Mouse (Mus musculus) 3T3-L1 (cell line): ENCODE results near the gene Nmrk2.
"Not testable (repeated sequence)": the region's sequence is repeated elsewhere in the genome, so short reads cannot be mapped to it uniquely, and the experiment has no call there.

Source experiments
- DNase-seq: peaks from one replicate; pipeline ENCODE4 v3.0.0-alpha.2; 2015; ENCODE audit warnings: low read depth, low spot score

Nmrk2 gene

GRCm38 (mm10) chr10:81184765-81185164, 17.1 kb downstream of the Nmrk2 start:
- DNase-seq = peak; percentile 65

GRCm38 (mm10) chr10:81183805-81184204, 18.0 kb downstream of the Nmrk2 start, which contains the start of gene 4930442H23Rik:
4930442H23Rik (minus strand) TSS chr10:81183849.
- no peak for DNase-seq

GRCm38 (mm10) chr10:81182336-81183333, 19.2 kb downstream of the Nmrk2 start, which contains the start of gene Dapk3:
Dapk3 (plus strand) TSS chr10:81183005.
- peak; percentile 100 for DNase-seq

- not testable (repeated sequence) for DNase-seq
These were observed 20.0 kb downstream of the Nmrk2 start for GRCm38 (mm10) chr10:81181860-81182259.

- no peak for DNase-seq
These were observed 20.9 kb downstream of the Nmrk2 start for GRCm38 (mm10) chr10:81180946-81181345.

- no peak for DNase-seq
These were observed 22.2 kb downstream of the Nmrk2 start for GRCm38 (mm10) chr10:81179451-81180342.

- DNase-seq = no peak
These were observed 22.9 kb downstream of the Nmrk2 start for GRCm38 (mm10) chr10:81178927-81179326.

GRCm38 (mm10) chr10:81177958-81178712, 23.7 kb downstream of the Nmrk2 start:
- DNase-seq = no peak

GRCm38 (mm10) chr10:81177491-81177925, 24.3 kb downstream of the Nmrk2 start:
- DNase-seq = peak; percentile 51

- peak; percentile 97 for DNase-seq
These were observed 25.2 kb downstream of the Nmrk2 start, which contains the start of gene Eef2 for GRCm38 (mm10) chr10:81176466-81177271. Eef2 (plus strand) TSS chr10:81176631.

GRCm38 (mm10) chr10:81175936-81176465, 25.9 kb downstream of the Nmrk2 start:
- peak; percentile 83 for DNase-seq

- DNase-seq = not testable (repeated sequence)
These were observed 26.5 kb downstream of the Nmrk2 start for GRCm38 (mm10) chr10:81175345-81175701.

GRCm38 (mm10) chr10:81174617-81175344, 27.1 kb downstream of the Nmrk2 start:
- DNase-seq = peak; percentile 92

GRCm38 (mm10) chr10:81173132-81173531, 28.7 kb downstream of the Nmrk2 start:
- peak; percentile 80 for DNase-seq

GRCm38 (mm10) chr10:81169411-81169900, 32.4 kb downstream of the Nmrk2 start:
- not testable (repeated sequence) for DNase-seq

- DNase-seq = peak; percentile 74
These were observed 33.2 kb downstream of the Nmrk2 start for GRCm38 (mm10) chr10:81168521-81169244.

- DNase-seq = no peak
These were observed 33.8 kb downstream of the Nmrk2 start for GRCm38 (mm10) chr10:81168087-81168431.
